Mouse (Mus musculus) effector memory CD4-positive, alpha-beta T cell, adult 5 months (primary cell): ENCODE measurements around the gene 4930562C15Rik. TPM values are rescaled to one million over a fixed set of nuclear protein-coding genes. Genes with fewer than 3 reads are reported as not detected.

Source experiments
- polyA plus RNA-seq: library from polyadenylated mRNA; unstranded; fragments of 100-300 nt; shearing (Covaris generic); gene quantifications from one replicate; pipeline ENCODE4 v1.2.1, GENCODE M21; 2017

4930562C15Rik gene
- 0.31 TPM for polyA plus RNA-seq

GRCm38 (mm10) chr16:4835191-4835590 lies at the start of gene 4930562C15Rik:
4930562C15Rik (plus strand) TSS chr16:4835416.

DNA sequence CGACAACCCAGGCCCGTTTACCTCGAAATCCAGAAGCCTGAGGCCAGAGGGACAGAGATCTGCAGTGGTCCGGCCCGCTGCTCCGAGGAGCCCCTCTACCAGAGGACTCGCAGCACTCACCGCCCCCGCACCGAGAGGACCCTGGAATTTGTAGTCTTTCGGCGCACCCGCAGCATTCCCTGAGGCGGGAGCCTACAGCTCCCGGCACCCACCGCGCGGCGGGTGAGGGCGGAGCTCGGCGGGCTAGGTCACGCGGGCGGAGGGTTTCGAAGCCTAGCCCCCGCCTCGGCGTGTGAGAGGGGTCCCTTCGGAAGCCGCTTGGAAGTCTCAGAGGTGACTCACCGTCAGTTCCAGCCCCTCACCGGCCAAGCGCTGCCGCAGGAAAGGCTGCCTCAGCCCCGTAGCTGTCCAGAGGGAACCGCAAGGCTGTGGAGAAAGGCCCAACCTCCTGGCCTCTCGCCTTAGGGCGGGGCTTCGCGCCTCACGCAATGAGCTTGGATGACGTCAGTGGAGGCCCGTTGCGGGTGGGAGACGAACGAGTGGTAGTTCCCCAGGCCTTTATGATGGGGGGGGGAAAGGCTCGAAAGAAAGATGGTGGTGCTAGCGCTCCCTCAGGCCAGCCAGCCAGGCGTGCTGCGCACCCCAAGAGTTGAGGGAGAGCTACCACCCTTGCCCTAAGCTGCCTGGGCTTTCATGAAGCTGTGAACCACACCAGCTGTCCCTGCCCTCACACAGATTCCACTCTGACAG lies 45.2 kb upstream of the 4930562C15Rik start, which contains the start of gene Cdip1:
Cdip1 (minus strand) TSS at position 483 of the 750 bp plus-strand sequence.

GRCm38 (mm10) chr16:4880136-4880825 lies 45.1 kb downstream of the 4930562C15Rik start, which contains the start of gene Ubald1:
Ubald1 (minus strand) TSS chr16:4880315.

GRCm38 (mm10) chr16:4885760-4886689 lies 50.8 kb downstream of the 4930562C15Rik start, which contains the start of gene Mgrn1:
Mgrn1 (plus strand) TSS chr16:4886249.

Other genes starting within 250 kb of the 4930562C15Rik start
- gene Glis2, start 240.7 kb upstream of the 4930562C15Rik start, polyA plus RNA-seq = 0.17 TPM
- gene Pam16, start 210.4 kb upstream of the 4930562C15Rik start, polyA plus RNA-seq = 9.7 TPM
- 0.65 TPM for gene Vasn, start 195.5 kb upstream of the 4930562C15Rik start, polyA plus RNA-seq
- gene Dnaja3, start 195.4 kb upstream of the 4930562C15Rik start, polyA plus RNA-seq = 33.5 TPM
- gene Coro7, start 155.6 kb upstream of the 4930562C15Rik start, polyA plus RNA-seq = 103 TPM
- gene Nmral1, start 116.1 kb upstream of the 4930562C15Rik start, polyA plus RNA-seq = 2.7 TPM
- 47.4 TPM for gene Hmox2, start 109.1 kb upstream of the 4930562C15Rik start, polyA plus RNA-seq
- 73.7 TPM for gene Cdip1, start 45.1 kb upstream of the 4930562C15Rik start, polyA plus RNA-seq
- 119 TPM for gene Ubald1, start 44.9 kb downstream of the 4930562C15Rik start, polyA plus RNA-seq
- gene Mgrn1, start 50.8 kb downstream of the 4930562C15Rik start, polyA plus RNA-seq = 61.7 TPM
- gene Nudt16l1, start 103.3 kb downstream of the 4930562C15Rik start, polyA plus RNA-seq = 57.5 TPM
- gene Anks3, start 128.8 kb downstream of the 4930562C15Rik start, polyA plus RNA-seq = 55.1 TPM
- gene Sept12, start 162.4 kb downstream of the 4930562C15Rik start, polyA plus RNA-seq = not detected
- gene Smim22, start 171.9 kb downstream of the 4930562C15Rik start, polyA plus RNA-seq = not detected
- gene Rogdi, start 178.1 kb downstream of the 4930562C15Rik start, polyA plus RNA-seq = 15.3 TPM
- 122 TPM for gene Glyr1, start 214.4 kb downstream of the 4930562C15Rik start, polyA plus RNA-seq
- 78.4 TPM for gene Ubn1, start 214.6 kb downstream of the 4930562C15Rik start, polyA plus RNA-seq